Mouse (Mus musculus): ENCODE data around the gene Slc7a5. TPM values are rescaled to one million over a fixed set of nuclear protein-coding genes. Genes with fewer than 3 reads are reported as not detected.

Slc7a5 gene
- polyA plus RNA-seq, 1 experiment from 2014 or later = 28.8 TPM

- peaks cover 9% of the 10 kb centered on the region; the same call in 1 of the 2 replicates for H3K4me1 ChIP-seq (ENCODE audit: insufficient read depth)
- 38% methylated on average over 8 of the region's 8 CpGs for WGBS
- no peak for ATAC-seq (ENCODE audit: insufficient read depth)
- no peak overlapping the region for H3K27ac ChIP-seq (ENCODE audit: low read depth)
- peak overlapping the region; percentile 99 for H3K4me2 ChIP-seq
- no peak for DNase-seq
- no peak for TF ChIP-seq CTCF (IDR thresholded peaks at IDR 0.05; ENCODE audit: low read depth)
- H3K36me3 ChIP-seq (ENCODE audit: insufficient read depth) = no peaks in the 10 kb centered on the region
- H3K9ac ChIP-seq = no peak overlapping the region
- H3K27me3 ChIP-seq (ENCODE audit: insufficient read depth, low read length) = no peaks in the 10 kb centered on the region
- no peak overlapping the region; the same call in 1 of the 2 replicates for H3K4me3 ChIP-seq (ENCODE audit: low read depth, low read length)
- H3K9me3 ChIP-seq (ENCODE audit: low read depth, low read length) = no peaks in the 10 kb centered on the region
Observed at GRCm38 (mm10) chr8:121908378-121909147, 1.1 kb upstream of the Slc7a5 start.

DNA sequence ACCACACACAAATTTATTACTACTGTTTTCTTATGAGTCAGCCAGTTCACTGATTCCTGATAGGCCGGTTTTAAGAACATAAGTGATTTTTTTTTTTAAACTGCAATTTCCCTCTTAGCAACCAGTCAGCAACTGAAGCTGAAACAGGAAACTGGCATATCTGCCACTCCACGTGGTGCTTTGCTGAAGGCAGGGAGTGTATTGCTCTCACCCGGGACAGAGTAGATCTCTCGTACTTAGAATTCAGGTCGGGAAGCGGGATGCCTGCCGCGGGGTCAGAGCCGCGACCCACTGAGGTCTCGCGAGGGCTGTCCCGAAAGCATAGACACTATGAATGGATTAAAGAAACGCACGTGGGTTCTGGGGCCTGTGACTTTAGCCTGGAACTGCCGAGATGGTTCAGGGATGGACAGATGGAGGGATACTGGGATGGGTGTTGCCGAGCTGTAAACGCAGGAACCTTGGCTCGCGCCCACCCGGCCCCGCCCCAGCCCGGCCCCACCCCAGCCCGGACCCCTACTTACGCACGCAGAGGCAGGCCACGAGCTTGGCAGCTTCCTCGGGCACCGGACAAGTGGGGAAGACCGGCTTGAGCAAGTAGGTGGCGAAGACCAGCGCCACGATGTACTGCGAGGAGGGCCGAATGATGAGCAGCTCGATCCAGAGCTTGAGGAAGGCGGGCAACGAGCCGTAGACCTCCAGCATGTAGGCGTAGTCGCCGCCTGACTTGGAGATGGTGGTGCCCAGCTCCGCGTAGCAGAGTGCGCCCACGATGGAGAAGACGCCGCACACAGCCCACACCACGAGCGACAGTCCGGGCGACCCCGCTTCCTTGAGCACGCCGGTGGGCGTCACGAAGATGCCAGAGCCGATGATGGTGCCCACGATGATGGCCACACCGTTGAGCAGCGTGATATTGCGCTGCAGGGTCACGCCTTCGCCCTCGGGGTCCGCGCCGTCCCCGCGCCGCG, 667 bp downstream of the Slc7a5 start:
- Histone ChIP-seq H3K27me3 (ENCODE audit: insufficient read depth, low read length) (no peaks in the 10 kb centered on the region), H3K36me3 (ENCODE audit: insufficient read depth) (peaks cover 1% of the 10 kb centered on the region; the same call in 1 of the 2 replicates), H3K4me1 (ENCODE audit: insufficient read depth) (peaks cover 9% of the 10 kb centered on the region; the same call in 1 of the 2 replicates), H3K9me3 (ENCODE audit: low read depth, low read length) (no peaks in the 10 kb centered on the region), H3K4me2 (peak overlapping the region; percentile 99), H3K27ac (ENCODE audit: low read depth) (no peak overlapping the region; the same call in 1 of the 2 replicates), H3K4me3 (ENCODE audit: low read depth, low read length) (peak overlapping the region; percentile 80), H3K9ac (peak overlapping the region; percentile 69)
- TF ChIP-seq CTCF (IDR thresholded peaks at IDR 0.05; ENCODE audit: low read depth) = no peak
- DNase-seq (peak; percentile 61), ATAC-seq (ENCODE audit: insufficient read depth) (peak; percentile 55)
- WGBS = under 1% methylated on average over 71 of the region's 72 CpGs

DNA sequence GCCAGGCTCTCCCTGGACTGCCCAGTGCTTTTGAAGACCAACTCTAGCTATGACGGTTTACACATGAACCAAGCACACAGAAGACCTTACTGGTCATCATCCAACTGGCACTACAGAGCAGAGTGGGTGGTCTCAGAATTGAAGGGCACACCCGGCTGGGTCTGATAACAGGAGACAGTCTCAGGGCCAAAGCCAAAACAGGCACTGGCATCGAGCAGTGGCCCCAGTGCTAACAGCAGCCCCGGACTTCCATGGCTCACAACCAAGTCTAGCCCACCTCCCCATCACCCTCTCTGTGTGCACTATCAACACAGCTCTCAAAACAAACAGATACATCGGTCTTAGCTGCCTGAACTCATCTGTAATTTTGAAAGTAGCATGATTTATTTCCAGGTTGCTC, 1.6 kb downstream of the Slc7a5 start:
- DNase-seq = no peak
- Histone ChIP-seq H3K27me3 (ENCODE audit: insufficient read depth, low read length) (no peaks in the 10 kb centered on the region), H3K4me1 (ENCODE audit: insufficient read depth) (peaks cover 9% of the 10 kb centered on the region; the same call in 1 of the 2 replicates), H3K9me3 (ENCODE audit: low read depth, low read length) (no peaks in the 10 kb centered on the region), H3K27ac (ENCODE audit: low read depth) (no peak overlapping the region), H3K4me3 (ENCODE audit: low read depth, low read length) (peak overlapping the region; percentile 80), H3K4me2 (peak overlapping the region; percentile 99), H3K9ac (peak overlapping the region; percentile 69), H3K36me3 (ENCODE audit: insufficient read depth) (peaks cover 3% of the 10 kb centered on the region; the same call in 1 of the 2 replicates)
- no peak for TF ChIP-seq CTCF (IDR thresholded peaks at IDR 0.05; ENCODE audit: low read depth)
- WGBS = 12% methylated on average over 5 of the region's 5 CpGs
- ATAC-seq (ENCODE audit: insufficient read depth) = no peak

DNA sequence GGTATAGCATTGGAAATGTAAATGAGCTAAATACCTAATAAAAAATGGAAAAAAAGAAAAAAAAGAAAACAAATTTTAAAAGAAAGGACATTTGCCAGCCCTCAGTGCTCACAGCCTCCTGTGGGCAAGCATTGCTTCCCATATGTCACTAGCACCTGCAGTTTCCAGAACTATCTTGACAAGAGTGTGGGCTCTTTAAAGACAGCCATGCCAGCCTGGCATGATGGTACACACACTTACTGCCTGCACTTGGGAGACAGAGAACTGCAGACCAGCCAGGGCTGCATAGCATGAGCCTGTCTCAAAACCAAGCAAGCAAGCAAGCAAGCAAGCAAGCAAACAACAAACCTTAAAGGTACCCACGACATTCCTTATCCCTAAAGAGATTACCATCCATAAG, 2.1 kb downstream of the Slc7a5 start:
- no peak for TF ChIP-seq CTCF (IDR thresholded peaks at IDR 0.05; ENCODE audit: low read depth)
- ATAC-seq (ENCODE audit: insufficient read depth) = no peak
- Histone ChIP-seq H3K9me3 (ENCODE audit: low read depth, low read length) (no peaks in the 10 kb centered on the region), H3K4me2 (peak overlapping the region; percentile 99), H3K27ac (ENCODE audit: low read depth) (no peak overlapping the region), H3K36me3 (ENCODE audit: insufficient read depth) (peaks cover 3% of the 10 kb centered on the region; the same call in 1 of the 2 replicates), H3K9ac (peak overlapping the region; percentile 69), H3K4me3 (ENCODE audit: low read depth, low read length) (peak overlapping the region; percentile 80), H3K4me1 (ENCODE audit: insufficient read depth) (peaks cover 9% of the 10 kb centered on the region; the same call in 1 of the 2 replicates), H3K27me3 (ENCODE audit: insufficient read depth, low read length) (no peaks in the 10 kb centered on the region)
- DNase-seq = no peak
- 44% methylated on average over 1 of the region's 1 CpGs for WGBS

- no peak for ATAC-seq (ENCODE audit: insufficient read depth)
- H3K4me2 ChIP-seq = peak overlapping the region; percentile 99; the same call in 1 of the 2 replicates
Observed at GRCm38 (mm10) chr8:121904999-121905398, 2.5 kb downstream of the Slc7a5 start.

DNA sequence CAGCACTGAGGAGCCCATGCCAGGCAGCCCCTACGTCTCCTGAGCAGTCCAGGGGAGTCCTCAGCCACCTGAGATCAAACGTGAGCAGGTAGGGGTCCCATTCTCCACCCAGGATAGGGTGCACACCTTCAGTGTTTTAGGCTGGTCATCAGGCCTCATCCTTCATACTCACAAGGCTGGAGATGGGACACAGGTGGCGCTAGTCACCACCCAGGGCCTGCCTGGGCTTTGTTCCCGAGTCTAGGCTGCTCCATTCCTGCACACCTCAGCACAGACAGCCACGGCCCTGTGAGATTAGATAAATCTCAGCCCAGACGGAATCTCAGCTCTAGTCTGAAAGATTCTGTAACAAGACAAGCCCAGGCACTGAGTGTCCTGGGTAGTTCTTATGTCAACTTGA, 3.5 kb downstream of the Slc7a5 start:
- no peak overlapping the region for H3K4me3 ChIP-seq (ENCODE audit: low read depth, low read length)
- DNase-seq = no peak
- 0 out of 2 replicates have a peak, but pooled peaks have one; percentile 8 for TF ChIP-seq CTCF (IDR thresholded peaks at IDR 0.05; ENCODE audit: low read depth)
- ATAC-seq (ENCODE audit: insufficient read depth) = no peak
- no peak overlapping the region for H3K27ac ChIP-seq (ENCODE audit: low read depth)
- no peaks in the 10 kb centered on the region for H3K9me3 ChIP-seq (ENCODE audit: low read depth, low read length)
- H3K4me2 ChIP-seq = peak overlapping the region; percentile 0; the same call in 1 of the 2 replicates
- H3K4me1 ChIP-seq (ENCODE audit: insufficient read depth) = peaks cover 12% of the 10 kb centered on the region
- H3K9ac ChIP-seq = no peak overlapping the region
- no peaks in the 10 kb centered on the region for H3K27me3 ChIP-seq (ENCODE audit: insufficient read depth, low read length)
- H3K36me3 ChIP-seq (ENCODE audit: insufficient read depth) = peaks cover 3% of the 10 kb centered on the region; the same call in 1 of the 2 replicates
- 55% methylated on average over 6 of the region's 6 CpGs for WGBS

More at GRCm38 (mm10) chr8:121904999-121905398, 2.5 kb downstream of the Slc7a5 start:
- DNase-seq = no peak
- H3K9me3 ChIP-seq (ENCODE audit: low read depth, low read length) = no peaks in the 10 kb centered on the region
- WGBS = 81% methylated on average over 9 of the region's 9 CpGs
- no peak for TF ChIP-seq CTCF (IDR thresholded peaks at IDR 0.05; ENCODE audit: low read depth)
- no peak overlapping the region for H3K27ac ChIP-seq (ENCODE audit: low read depth)
- H3K27me3 ChIP-seq (ENCODE audit: insufficient read depth, low read length) = no peaks in the 10 kb centered on the region
- H3K36me3 ChIP-seq (ENCODE audit: insufficient read depth) = peaks cover 3% of the 10 kb centered on the region; the same call in 1 of the 2 replicates
- H3K9ac ChIP-seq = no peak overlapping the region
- no peak overlapping the region for H3K4me3 ChIP-seq (ENCODE audit: low read depth, low read length)
- H3K4me1 ChIP-seq (ENCODE audit: insufficient read depth) = peaks cover 9% of the 10 kb centered on the region; the same call in 1 of the 2 replicates
